Mouse (Mus musculus): Measurements from ENCODE around the gene Fkbp6.

GRCm38 (mm10) chr5:135347511-135348011 lies 2.3 kb downstream of the Fkbp6 start:
- TF ChIP-seq EP300 (optimal IDR thresholded peaks at IDR 0.05) (no peak), CTCF (IDR thresholded peaks at IDR 0.05; ENCODE audit: low read depth) (no peak)

All from stomach, postnatal 0 days (tissue).